Mouse (Mus musculus): ENCODE results near the gene Mcat. TPM values are rescaled to one million over a fixed set of nuclear protein-coding genes. Genes with fewer than 3 reads are reported as not detected.

Mcat gene
- total RNA-seq (2021) = 10 to 100 TPM; 31.1 to 34.7 TPM

- DNase-seq = peak; percentile 21
- intact Hi-C loops (cut with DNase I) = no loop called here
These were observed at the start of gene Mcat, which contains the start of gene Tspo for GRCm38 (mm10) chr15:83563327-83563856. TSS of gene Mcat (minus strand) at chr15:83563787. TSS of gene Tspo (plus strand) at chr15:83563592.

DNA sequence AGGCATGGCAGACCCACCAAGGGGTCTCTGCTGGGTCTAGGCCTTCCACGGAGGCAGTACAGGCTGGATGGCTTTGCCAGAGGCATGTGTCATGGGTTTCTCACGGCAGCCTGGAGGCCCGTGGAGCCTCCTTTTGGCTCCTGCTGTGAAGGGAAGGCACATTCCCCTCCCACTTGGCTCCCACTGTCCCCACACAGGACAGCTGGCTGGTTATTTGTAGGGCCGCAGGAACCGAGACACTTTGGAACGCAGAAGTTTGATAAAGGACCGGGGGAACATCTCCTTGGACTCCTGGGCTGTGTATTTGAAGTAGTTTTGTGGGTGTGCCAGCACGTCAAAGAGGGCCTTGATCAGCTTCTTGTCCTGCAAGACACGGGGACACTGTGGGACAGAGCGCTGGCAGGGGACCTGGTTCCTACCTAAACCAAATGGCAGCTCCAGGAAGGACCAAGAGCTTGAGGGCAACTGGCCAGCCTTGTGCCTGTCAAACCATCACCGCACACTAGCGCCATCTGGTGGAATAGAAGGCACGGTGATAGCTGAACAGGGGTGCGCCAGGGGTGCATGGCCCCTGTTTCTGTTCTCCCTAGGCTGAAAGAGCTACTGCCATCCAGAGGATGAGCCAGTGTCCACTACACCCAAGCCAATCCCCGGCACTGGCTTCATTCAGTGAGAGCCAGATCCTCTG lies 43.7 kb upstream of the Mcat start:
- DNase-seq = peak; percentile 82
- intact Hi-C loops (cut with DNase I) = no loop called here

GRCm38 (mm10) chr15:83606700-83607099 lies 43.1 kb upstream of the Mcat start:
- no peak for DNase-seq
- intact Hi-C loops (cut with DNase I) = no loop called here

- no peak for DNase-seq
- intact Hi-C loops (cut with DNase I) = no loop called here
These were observed 42.6 kb upstream of the Mcat start for GRCm38 (mm10) chr15:83606216-83606615.

- DNase-seq = no peak
- intact Hi-C loops (cut with DNase I) = no loop called here
These were observed 39.8 kb upstream of the Mcat start for GRCm38 (mm10) chr15:83603426-83603825.

DNA sequence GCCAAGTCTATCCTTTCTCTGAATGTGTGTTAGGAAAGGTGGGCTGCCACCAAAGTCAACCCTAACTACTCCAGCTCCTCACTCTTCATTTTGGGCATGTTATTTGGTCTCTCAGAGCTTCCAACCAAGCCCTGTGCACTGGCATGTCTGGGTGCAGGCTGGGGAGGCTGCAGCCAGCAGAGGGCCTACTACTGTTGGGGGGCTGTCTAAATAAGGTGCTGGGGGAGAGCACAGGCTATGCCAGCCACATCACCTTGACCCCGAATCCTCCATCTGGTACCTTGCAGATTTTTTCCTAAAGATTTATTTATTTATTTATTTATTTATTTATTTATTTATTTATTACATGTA lies 39.4 kb upstream of the Mcat start:
- DNase-seq = no peak
- intact Hi-C loops (cut with DNase I) = no loop called here

DNA sequence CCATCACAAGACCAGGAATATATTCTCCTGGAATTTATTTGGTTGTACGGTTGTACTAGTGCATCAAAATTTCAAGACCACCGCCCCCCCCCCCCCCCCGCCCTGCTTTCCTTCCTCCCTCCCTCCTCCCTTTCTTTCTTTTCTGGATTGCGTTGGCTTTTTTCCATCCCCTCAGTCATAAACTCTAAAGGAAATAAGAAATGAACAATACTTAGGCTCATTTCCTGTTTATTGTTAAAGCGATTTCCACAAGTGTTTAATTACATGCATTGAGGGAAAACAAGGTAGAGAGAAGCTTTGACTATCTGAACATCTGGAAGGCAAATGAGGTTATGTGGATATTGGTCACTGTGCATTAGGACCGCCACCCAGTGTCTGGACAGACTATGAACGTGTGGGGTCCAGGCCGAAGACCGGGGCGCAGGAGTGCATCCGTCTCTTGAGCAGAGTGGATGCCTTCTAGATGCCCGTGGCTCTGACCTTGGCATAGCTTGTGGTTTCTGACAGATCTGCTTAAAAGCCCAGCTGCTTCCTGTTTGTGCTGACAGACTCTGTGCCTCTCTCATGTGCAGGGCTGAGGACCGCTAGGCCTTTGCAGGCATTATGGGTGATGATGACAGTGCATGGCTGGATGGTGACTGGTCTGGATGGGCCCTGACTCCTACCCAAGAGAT lies 38.9 kb upstream of the Mcat start:
- intact Hi-C loops (cut with DNase I) = no loop called here

GRCm38 (mm10) chr15:83601185-83601584 lies 37.6 kb upstream of the Mcat start:
- intact Hi-C loops (cut with DNase I) = no loop called here
- no peak for DNase-seq

More for the DNA sequence above, 38.9 kb upstream of the Mcat start:
- DNase-seq = no peak

DNA sequence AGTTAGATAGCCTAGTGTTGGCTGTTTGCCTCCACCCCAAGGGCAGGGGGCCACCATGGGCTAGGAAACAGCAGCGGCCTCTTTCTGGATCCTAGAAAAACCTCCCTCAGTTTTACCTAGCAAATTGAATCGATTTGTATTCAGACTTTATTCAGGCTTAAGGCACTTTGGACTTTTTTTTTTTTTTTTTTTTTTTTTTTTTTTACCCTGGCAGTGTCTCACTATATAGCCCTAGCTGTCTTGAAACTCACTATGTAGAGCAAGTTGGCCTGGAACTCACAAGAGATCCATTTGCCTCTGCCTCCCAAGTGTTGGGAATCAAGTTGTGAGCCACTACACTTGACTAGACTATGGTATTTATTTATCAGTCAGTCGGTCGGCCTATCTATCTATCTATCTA lies 33.2 kb upstream of the Mcat start:
- intact Hi-C loops (cut with DNase I) = no loop called here
- no peak for DNase-seq

- DNase-seq = no peak
- intact Hi-C loops (cut with DNase I) = no loop called here
These were observed 31.8 kb upstream of the Mcat start for GRCm38 (mm10) chr15:83595364-83595711.

DNA sequence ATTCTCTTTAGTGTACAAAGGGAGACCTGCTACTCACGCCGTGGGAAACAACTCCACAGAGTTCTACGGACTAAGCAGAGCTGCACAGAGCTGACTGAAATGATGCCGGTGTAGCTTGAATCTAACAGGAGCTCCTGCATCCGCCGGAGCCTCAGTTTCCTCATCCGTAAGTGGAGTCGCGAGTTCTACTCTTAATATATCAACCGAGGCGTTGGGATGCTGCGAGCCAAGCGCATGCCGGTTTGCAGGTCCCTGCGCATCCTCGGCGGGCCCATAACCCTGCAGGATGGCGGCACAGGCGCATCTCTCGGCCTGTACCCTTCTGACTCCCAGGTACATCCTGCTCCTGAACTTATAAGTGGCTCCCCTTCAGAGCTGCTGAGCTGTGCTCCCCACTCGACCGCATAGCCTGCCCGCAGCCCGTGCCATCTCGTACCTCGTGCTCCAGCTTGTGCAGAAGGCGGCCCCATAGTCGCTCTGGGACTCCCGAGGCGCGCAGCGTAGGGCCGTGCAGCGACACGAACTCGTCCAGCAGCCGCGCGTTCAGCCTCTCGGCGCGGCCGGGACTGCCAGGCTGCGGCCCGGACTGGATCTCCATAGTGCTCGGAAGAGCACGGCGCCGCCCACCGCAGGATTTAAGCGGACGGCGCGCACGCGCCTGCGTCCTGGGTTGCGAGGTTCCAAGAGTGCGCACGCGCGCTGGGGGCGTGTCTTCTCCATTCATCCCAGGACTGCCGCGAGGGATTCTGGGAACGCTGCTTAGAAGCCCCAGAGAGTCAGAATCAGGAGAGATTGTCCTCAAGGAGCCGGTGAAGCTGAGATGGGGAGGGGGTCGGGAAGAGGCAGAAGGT lies 31.2 kb upstream of the Mcat start, which contains the start of gene Ttll12:
Gene Ttll12, minus strand, starts transcription at position 645 of the 851 bp plus-strand sequence.
- peak; percentile 98 for DNase-seq
- intact Hi-C loops (cut with DNase I) = no loop called here

- DNase-seq = no peak
- intact Hi-C loops (cut with DNase I) = no loop called here
These were observed 30.3 kb upstream of the Mcat start for GRCm38 (mm10) chr15:83593702-83594512.

GRCm38 (mm10) chr15:83593189-83593585 lies 29.6 kb upstream of the Mcat start:
- DNase-seq = no peak
- intact Hi-C loops (cut with DNase I) = no loop called here

- no peak for DNase-seq
- intact Hi-C loops (cut with DNase I) = no loop called here
These were observed 28.9 kb upstream of the Mcat start for GRCm38 (mm10) chr15:83592260-83593188.

GRCm38 (mm10) chr15:83591758-83592157 lies 28.2 kb upstream of the Mcat start:
- intact Hi-C loops (cut with DNase I) = no loop called here

GRCm38 (mm10) chr15:83590841-83591240 lies 27.3 kb upstream of the Mcat start:
- intact Hi-C loops (cut with DNase I) = no loop called here
- DNase-seq = no peak

More at GRCm38 (mm10) chr15:83591758-83592157, 28.2 kb upstream of the Mcat start:
- no peak for DNase-seq

DNA sequence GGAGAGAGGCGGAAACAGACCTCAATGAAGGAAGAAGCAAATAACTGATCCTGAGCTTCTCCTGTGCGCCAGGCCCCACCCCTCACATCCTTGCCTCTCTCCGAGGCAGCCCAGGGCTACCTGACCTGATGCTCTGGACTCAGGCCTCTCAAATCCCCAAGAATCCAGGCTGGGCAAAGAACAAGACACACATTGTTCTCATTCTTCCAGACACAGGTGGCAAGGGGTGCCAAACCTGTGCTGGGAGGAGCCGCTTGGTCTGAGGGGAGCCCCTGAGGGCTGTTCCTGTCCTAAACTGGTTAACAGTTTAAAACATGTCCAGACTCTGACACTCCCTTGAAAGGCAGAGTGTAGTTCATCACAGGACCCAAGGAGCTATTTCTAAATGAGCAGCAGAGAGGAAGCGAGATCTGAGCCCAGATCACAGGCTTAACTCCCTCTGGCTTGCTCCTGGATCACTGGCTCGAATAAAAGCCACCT lies 21.2 kb upstream of the Mcat start:
- intact Hi-C loops (cut with DNase I) = no loop called here
- no peak for DNase-seq

DNA sequence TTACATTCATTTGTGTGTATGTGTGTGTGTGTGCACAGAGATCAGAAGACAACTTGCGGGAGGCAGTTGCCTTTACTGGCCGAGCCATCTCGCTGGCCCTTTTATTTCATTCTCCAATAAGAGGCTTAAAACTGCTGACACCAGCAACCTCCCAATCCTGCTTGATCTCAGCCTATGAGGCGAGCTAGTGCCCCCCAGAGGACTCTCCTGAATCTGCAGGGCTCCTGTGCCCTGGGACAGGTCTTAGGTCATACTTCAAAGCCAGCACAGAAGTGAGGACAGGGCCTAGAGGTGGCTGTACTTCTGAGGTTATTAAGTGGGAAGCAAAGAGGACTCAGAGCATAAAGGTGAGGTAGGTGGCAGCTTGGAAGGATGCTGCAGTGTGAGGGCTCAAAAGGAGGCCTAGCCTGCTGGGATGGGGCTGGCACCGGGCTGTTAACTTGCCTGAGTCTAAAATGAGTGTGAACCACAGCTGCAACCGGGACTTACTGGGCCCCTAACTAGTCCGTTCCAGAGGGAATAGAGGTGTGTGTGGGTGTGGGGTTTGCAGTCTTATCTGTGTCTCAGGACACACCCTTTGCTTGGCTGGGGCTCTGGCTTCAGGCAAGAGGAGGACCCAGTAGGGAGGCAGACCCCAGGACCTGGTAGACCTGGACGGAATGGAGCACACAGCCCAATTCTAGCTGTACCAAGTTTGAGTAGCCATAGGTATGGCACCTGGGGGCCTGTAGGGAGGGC lies 20.0 kb upstream of the Mcat start:
- intact Hi-C loops (cut with DNase I) = no loop called here
- DNase-seq = no peak

Measured in left cerebral cortex, postnatal 4 days (tissue).